Mouse (Mus musculus): ENCODE data around the gene Inka1. TPM values are rescaled to one million over a fixed set of nuclear protein-coding genes. Genes with fewer than 3 reads are reported as not detected.

The Inka1 gene
- polyA plus RNA-seq, 1 experiment, result 13.7 TPM

- Histone ChIP-seq H3K4me3 (ENCODE audit: insufficient read depth, low read length) (peak overlapping the region; percentile 85), H3K27ac (ENCODE audit: insufficient read depth, low read depth, low read length) (no peak overlapping the region), H3K4me1 (ENCODE audit: control insufficient read depth, insufficient read depth, low read length) (peaks cover 23% of the 10 kb centered on the region)
- no peak for TF ChIP-seq CTCF (IDR thresholded peaks at IDR 0.05; ENCODE audit: low read depth, low read length)
- no peak for TF ChIP-seq POLR2A (IDR thresholded peaks at IDR 0.05; ENCODE audit: borderline replicate concordance, low read depth, low read length)
Measured at GRCm38 (mm10) chr9:108003531-108003890, 17.8 kb upstream of the Inka1 start.

- TF ChIP-seq CTCF (IDR thresholded peaks at IDR 0.05; ENCODE audit: low read depth, low read length) (no peak), POLR2A (IDR thresholded peaks at IDR 0.05; ENCODE audit: borderline replicate concordance, low read depth, low read length) (no peak)
Measured at GRCm38 (mm10) chr9:108002778-108003530, 17.3 kb upstream of the Inka1 start.

GRCm38 (mm10) chr9:108001922-108002770 lies 16.5 kb upstream of the Inka1 start, which contains the start of gene Ip6k1:
Gene Ip6k1, plus strand, starts transcription at chr9:108002501.
- peak within 1 kb of the TSS; percentile 57 for H3K27ac ChIP-seq (ENCODE audit: insufficient read depth, low read depth, low read length)
- peak within 1 kb of the TSS; percentile 85 for H3K4me3 ChIP-seq (ENCODE audit: insufficient read depth, low read length)
- TF ChIP-seq CTCF (IDR thresholded peaks at IDR 0.05; ENCODE audit: low read depth, low read length) (no peak), POLR2A (IDR thresholded peaks at IDR 0.05; ENCODE audit: borderline replicate concordance, low read depth, low read length) (no peak)
- peaks cover 24% of the 10 kb centered on the region for H3K4me1 ChIP-seq (ENCODE audit: control insufficient read depth, insufficient read depth, low read length)

More at GRCm38 (mm10) chr9:108002778-108003530, 17.3 kb upstream of the Inka1 start:
- peaks cover 22% of the 10 kb centered on the region for H3K4me1 ChIP-seq (ENCODE audit: control insufficient read depth, insufficient read depth, low read length)
- H3K4me3 ChIP-seq (ENCODE audit: insufficient read depth, low read length), result peak overlapping the region; percentile 85
- peak overlapping the region; percentile 37 for H3K27ac ChIP-seq (ENCODE audit: insufficient read depth, low read depth, low read length)

- no peak for TF ChIP-seq CTCF (IDR thresholded peaks at IDR 0.05; ENCODE audit: low read depth, low read length)
- H3K4me1 ChIP-seq (ENCODE audit: control insufficient read depth, insufficient read depth, low read length), result peaks cover 27% of the 10 kb centered on the region
- peak within 1 kb of the TSS; percentile 22; the same call in 1 of the 2 replicates for H3K27ac ChIP-seq (ENCODE audit: insufficient read depth, low read depth, low read length)
- no peak within 1 kb of the TSS for H3K4me3 ChIP-seq (ENCODE audit: insufficient read depth, low read length)
Measured at GRCm38 (mm10) chr9:107996049-107996448, 10.4 kb upstream of the Inka1 start, which contains the start of gene Gm20662. Gene Gm20662, plus strand, starts transcription at chr9:107996349.

GRCm38 (mm10) chr9:107995513-107995912 lies 9.8 kb upstream of the Inka1 start:
- Histone ChIP-seq H3K4me1 (ENCODE audit: control insufficient read depth, insufficient read depth, low read length) (peaks cover 27% of the 10 kb centered on the region), H3K4me3 (ENCODE audit: insufficient read depth, low read length) (no peak overlapping the region), H3K27ac (ENCODE audit: insufficient read depth, low read depth, low read length) (no peak overlapping the region)
- no peak for TF ChIP-seq POLR2A (IDR thresholded peaks at IDR 0.05; ENCODE audit: borderline replicate concordance, low read depth, low read length)
- no peak for TF ChIP-seq CTCF (IDR thresholded peaks at IDR 0.05; ENCODE audit: low read depth, low read length)

GRCm38 (mm10) chr9:107994464-107994863 lies 8.8 kb upstream of the Inka1 start:
- peak overlapping the region; percentile 54 for H3K27ac ChIP-seq (ENCODE audit: insufficient read depth, low read depth, low read length)
- H3K4me1 ChIP-seq (ENCODE audit: control insufficient read depth, insufficient read depth, low read length), result peaks cover 27% of the 10 kb centered on the region
- TF ChIP-seq POLR2A (IDR thresholded peaks at IDR 0.05; ENCODE audit: borderline replicate concordance, low read depth, low read length), result no peak
- TF ChIP-seq CTCF (IDR thresholded peaks at IDR 0.05; ENCODE audit: low read depth, low read length), result no peak
- no peak overlapping the region for H3K4me3 ChIP-seq (ENCODE audit: insufficient read depth, low read length)

GRCm38 (mm10) chr9:107993013-107993412 lies 7.3 kb upstream of the Inka1 start:
- H3K27ac ChIP-seq (ENCODE audit: insufficient read depth, low read depth, low read length), result no peak overlapping the region
- TF ChIP-seq CTCF (IDR thresholded peaks at IDR 0.05; ENCODE audit: low read depth, low read length), result no peak
- no peak for TF ChIP-seq POLR2A (IDR thresholded peaks at IDR 0.05; ENCODE audit: borderline replicate concordance, low read depth, low read length)
- H3K4me3 ChIP-seq (ENCODE audit: insufficient read depth, low read length), result no peak overlapping the region
- peaks cover 23% of the 10 kb centered on the region for H3K4me1 ChIP-seq (ENCODE audit: control insufficient read depth, insufficient read depth, low read length)

- H3K4me3 ChIP-seq (ENCODE audit: insufficient read depth, low read length), result no peak within 1 kb of the TSS
- TF ChIP-seq CTCF (IDR thresholded peaks at IDR 0.05; ENCODE audit: low read depth, low read length) (no peak), POLR2A (IDR thresholded peaks at IDR 0.05; ENCODE audit: borderline replicate concordance, low read depth, low read length) (no peak)
- no peak within 1 kb of the TSS for H3K27ac ChIP-seq (ENCODE audit: insufficient read depth, low read depth, low read length)
- H3K4me1 ChIP-seq (ENCODE audit: control insufficient read depth, insufficient read depth, low read length), result peaks cover 21% of the 10 kb centered on the region
Measured at GRCm38 (mm10) chr9:107992197-107992596, 6.5 kb upstream of the Inka1 start, which contains the start of gene Cdhr4. Gene Cdhr4, plus strand, starts transcription at chr9:107992497.

GRCm38 (mm10) chr9:107987950-107988349 lies 2.3 kb upstream of the Inka1 start:
- no peak overlapping the region for H3K4me3 ChIP-seq (ENCODE audit: insufficient read depth, low read length)
- no peak overlapping the region for H3K27ac ChIP-seq (ENCODE audit: insufficient read depth, low read depth, low read length)
- H3K4me1 ChIP-seq (ENCODE audit: control insufficient read depth, insufficient read depth, low read length), result peaks cover 23% of the 10 kb centered on the region
- TF ChIP-seq POLR2A (IDR thresholded peaks at IDR 0.05; ENCODE audit: borderline replicate concordance, low read depth, low read length) (no peak), CTCF (IDR thresholded peaks at IDR 0.05; ENCODE audit: low read depth, low read length) (no peak)

- H3K4me3 ChIP-seq (ENCODE audit: insufficient read depth, low read length), result peak overlapping the region; percentile 86
- peaks cover 35% of the 10 kb centered on the region for H3K4me1 ChIP-seq (ENCODE audit: control insufficient read depth, insufficient read depth, low read length)
- H3K27ac ChIP-seq (ENCODE audit: insufficient read depth, low read depth, low read length), result no peak overlapping the region
- TF ChIP-seq CTCF (IDR thresholded peaks at IDR 0.05; ENCODE audit: low read depth, low read length), result peak; percentile 59
- no peak for TF ChIP-seq POLR2A (IDR thresholded peaks at IDR 0.05; ENCODE audit: borderline replicate concordance, low read depth, low read length)
Measured at GRCm38 (mm10) chr9:107986376-107986775, 697 bp upstream of the Inka1 start.
